Mouse (Mus musculus): ENCODE data around the gene Uggt2. TPM values are rescaled to one million over a fixed set of nuclear protein-coding genes. Genes with fewer than 3 reads are reported as not detected.
A peak's percentile ranks its signal among the peaks of the same experiment; 100 is the strongest.

Gene Uggt2
- 10 to 100 TPM; 10.6 to 12.3 TPM for total RNA-seq (2021)
- long read RNA-seq, experiment 1, full-length matches to known transcripts, result 2 of 4 reads
- long read RNA-seq, experiment 1, partial matches to known transcripts, result 0 of 4 reads
- long read RNA-seq, experiment 1, other reads (novel, unspliced or antisense), result 2 of 4 reads
- long read RNA-seq, experiment 2, full-length matches to known transcripts, result 4 of 7 reads
- long read RNA-seq, experiment 2, partial matches to known transcripts, result 1 of 7 reads
- long read RNA-seq, experiment 2, other reads (novel, unspliced or antisense), result 2 of 7 reads

GRCm38 (mm10) chr14:119098851-119099569, at the start of gene Uggt2:
Gene Uggt2 (minus strand): TSS chr14:119099430.
- peak; percentile 80 to 86 for DNase-seq (ENCODE audit: low spot score in 2 of 2)

GRCm38 (mm10) chr14:119139381-119139950, 40.2 kb upstream of the Uggt2 start:
- no peak for DNase-seq (ENCODE audit: low spot score in 2 of 2)

- DNase-seq (ENCODE audit: low spot score in 2 of 2), result no peak
Measured at GRCm38 (mm10) chr14:119138786-119139100, 39.5 kb upstream of the Uggt2 start.

DNA sequence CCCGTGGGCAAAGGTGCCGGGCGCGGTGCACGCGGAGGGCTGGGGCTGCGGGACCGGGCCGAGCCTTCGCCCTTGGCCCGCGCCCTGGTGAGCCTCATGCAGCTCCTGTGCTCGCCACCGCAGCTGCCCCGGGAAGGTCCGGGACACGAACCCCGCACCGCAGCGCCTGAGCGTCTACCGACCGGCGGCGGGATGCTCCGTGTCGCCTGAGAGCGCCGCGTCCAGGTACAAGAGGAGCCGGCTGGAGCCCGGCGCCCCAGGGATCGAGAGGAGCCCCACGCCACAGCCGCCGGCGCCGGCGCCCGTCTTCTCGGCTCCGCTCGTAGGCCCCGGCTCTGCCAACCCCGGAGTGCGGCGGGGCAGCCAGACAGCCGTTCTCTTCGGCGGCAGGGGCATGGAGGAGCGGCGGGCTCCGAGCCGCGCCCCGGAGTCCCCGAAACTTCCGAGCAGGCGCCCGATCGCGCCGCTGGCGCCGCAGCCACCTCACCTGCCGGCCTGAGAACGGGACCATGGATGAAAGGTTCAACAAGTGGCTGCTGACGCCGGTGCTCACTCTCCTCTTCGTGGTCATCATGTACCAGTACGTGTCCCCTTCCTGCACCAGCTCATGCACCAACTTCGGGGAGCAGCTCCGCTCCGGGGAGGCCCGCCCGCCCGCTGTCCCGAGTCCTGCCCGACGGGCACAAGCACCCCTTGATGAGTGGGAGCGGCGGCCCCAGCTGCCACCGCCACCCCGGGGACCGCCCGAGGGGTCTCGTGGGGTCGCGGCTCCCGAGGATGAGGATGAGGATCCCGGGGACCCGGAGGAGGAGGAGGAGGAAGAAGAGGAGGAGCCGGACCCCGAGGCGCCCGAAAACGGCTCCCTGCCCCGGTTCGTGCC, 38.9 kb upstream of the Uggt2 start, which contains the start of gene Hs6st3:
Hs6st3 (plus strand) TSS at position 436 of the 880 bp plus-strand sequence.
- no peak for DNase-seq (ENCODE audit: low spot score in 2 of 2)

GRCm38 (mm10) chr14:119137512-119137905, 38.3 kb upstream of the Uggt2 start:
- peak; percentile 37 to 67 for DNase-seq (ENCODE audit: low spot score in 2 of 2)

GRCm38 (mm10) chr14:119127330-119127729, 28.1 kb upstream of the Uggt2 start:
- no peak for DNase-seq (ENCODE audit: low spot score in 2 of 2)

DNA sequence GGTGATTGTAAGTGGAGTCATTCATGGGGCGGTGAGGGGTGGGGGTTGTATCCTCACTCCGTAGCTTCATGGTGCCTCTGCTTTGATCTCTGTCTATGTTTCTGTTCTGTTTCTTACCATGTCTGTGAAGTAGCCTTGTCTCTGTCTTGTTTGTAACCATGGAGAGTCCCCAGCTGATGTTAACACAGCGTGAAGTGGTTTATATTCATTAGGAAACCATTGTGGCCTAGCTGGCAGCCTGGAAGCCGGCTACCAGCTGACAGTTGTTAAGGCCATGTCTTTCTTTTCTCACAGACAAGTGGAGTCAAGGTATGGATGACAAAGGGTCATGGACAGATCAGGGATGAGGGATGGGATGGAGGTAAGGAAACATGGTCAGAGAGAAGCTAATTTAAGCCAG, 26.6 kb upstream of the Uggt2 start:
- no peak for DNase-seq (ENCODE audit: low spot score in 2 of 2)

DNA sequence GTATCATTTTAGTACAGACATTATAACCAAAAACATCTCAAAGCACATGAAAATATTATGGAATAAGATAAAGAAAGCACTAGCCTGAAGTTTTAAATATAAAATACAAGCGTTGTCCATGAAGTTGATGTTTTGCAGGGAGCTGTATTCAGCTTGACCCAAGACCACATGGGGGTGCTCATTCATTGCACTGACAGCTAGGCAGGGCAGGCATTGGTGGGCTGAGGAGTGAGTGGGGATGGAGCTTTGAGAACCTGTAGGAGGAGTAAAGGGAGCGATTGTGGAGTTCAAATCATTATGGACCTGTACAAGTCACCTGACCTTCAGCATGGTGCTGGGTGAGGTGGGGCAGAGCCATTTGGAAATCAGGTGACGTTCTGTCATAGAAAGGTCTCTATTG, 24.8 kb upstream of the Uggt2 start:
- no peak for DNase-seq (ENCODE audit: low spot score in 2 of 2)

DNA sequence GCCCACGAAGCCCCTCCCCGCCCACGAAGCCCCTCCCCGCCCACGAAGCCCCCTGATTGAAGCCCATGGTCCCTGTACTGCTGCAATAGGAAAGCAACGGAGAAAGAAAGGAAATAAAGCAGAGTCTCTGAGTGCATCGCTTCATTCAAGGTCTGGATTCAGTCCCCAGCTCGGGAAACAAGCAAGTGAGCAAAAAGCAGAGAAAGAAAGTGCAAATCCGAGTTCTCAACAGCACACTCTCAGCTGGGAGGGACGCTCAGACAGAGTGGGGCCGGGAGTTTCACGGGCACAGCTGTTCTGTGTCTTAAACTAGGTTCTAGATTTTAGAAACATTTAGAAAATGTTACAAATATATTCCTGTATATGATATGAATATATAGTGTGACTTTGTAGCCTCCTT, 24.4 kb upstream of the Uggt2 start:
- DNase-seq (ENCODE audit: low spot score in 2 of 2), result no peak

- DNase-seq (ENCODE audit: low spot score in 2 of 2), result no peak
Measured at GRCm38 (mm10) chr14:119112558-119112957, 13.3 kb upstream of the Uggt2 start.

DNA sequence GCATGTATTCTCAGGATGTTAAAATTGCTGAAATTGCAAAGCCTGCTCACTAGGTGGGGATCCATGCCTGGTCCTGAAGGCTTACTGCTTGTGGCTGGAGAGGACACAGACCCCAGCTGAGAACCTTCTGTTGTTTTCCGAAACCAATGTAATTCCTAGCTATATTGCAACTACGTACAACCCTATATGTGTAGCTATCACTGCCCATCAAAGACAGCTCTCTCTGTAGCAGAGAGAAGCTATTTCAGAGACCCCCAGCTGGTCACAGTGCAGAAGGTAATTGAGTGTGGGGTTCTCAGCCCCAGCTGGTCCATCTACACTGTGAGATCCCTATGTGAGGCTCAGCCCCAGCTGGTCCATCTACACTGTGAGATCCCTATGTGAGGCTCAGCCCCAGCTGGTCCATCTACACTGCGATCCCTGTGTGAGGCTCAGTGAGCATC, 10.6 kb upstream of the Uggt2 start:
- no peak for DNase-seq (ENCODE audit: low spot score in 2 of 2)

DNA sequence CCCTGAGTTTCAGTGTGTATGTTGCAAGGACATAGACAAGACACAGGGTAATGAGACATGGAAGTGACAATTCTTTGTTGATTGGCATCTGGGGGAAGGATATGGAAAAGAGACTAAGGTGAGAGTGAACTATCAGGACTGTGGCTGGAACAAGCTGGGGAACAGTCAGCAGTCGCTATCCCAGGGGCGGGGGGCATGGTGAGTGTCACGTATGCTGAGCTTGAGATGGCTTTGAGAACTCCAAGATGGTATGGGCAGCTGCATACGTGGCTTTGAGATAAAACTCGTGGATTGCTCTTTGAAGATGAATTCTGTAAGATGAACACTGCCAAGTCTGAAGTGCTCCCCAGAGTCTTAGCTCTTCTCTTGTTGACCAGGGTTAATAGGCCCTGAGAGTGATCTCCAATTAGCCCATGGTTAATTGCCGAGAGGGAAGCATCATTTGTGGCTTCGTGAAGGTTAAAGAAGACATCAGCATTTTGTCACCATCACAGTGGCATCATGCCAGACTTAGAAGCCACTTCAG, 9.6 kb upstream of the Uggt2 start:
- DNase-seq (ENCODE audit: low spot score in 2 of 2), result no peak

DNA sequence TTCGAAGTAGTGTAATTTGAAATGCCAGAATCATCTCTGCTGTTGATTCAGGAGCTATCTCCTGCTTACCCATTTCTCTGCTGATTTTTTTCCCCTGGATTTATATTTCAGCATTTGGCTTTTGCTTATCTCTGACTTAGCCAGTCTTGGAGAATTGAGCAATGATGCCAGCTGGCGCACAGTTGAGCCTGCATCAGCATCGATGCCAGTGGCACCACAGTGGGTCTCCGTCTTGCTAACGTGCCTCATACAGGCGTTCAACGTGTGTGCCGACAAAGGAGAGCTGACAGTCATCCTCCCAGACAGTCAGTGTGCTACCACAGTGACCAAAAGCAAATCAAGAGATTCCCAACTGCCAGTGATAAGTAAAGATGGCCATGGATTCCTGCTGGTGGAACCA, 8.4 kb upstream of the Uggt2 start:
- no peak for DNase-seq (ENCODE audit: low spot score in 2 of 2)

- DNase-seq (ENCODE audit: low spot score in 2 of 2), result no peak
Measured at GRCm38 (mm10) chr14:119099570-119099891, 301 bp upstream of the Uggt2 start.

DNA sequence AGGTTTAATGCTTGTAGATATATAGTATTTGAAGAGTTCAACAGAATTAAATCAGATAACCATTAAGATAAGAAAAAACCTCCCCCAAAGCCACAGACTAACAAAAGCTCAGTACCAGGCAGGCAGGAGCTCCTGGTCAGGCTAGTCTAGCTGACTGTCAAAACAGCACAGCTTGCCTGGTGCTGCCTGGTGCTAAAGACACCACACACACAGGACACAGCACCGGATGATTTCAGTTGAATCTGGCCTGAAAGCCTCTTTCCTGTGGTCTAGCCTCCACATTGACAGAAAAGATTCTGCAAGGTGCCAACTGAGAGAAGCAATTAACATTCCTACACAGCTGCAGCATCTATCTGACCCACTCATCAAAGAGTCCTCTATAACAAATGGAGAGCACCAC, 37.4 kb downstream of the Uggt2 start:
- no peak for DNase-seq (ENCODE audit: low spot score in 2 of 2)

- DNase-seq (ENCODE audit: low spot score in 2 of 2), result no peak
Measured at GRCm38 (mm10) chr14:119060682-119061081, 38.5 kb downstream of the Uggt2 start.

DNA sequence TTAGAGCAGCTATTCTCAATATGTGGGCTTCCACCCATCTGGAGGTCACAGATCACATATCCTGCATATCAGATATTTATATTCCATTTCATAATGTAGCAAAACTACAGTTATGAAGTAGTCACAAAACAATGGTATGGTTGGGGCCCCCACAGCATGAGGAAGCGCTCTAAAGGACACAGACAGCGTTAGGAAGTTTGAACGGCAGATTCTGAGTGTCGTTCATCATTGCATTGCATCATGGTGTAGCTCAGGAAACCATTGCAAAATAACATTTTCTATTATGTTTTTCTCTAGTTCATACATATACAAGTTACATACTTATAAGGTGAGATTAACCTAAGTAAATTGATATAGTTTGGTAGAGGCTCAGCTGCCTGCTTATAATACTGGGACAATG, 42.2 kb downstream of the Uggt2 start:
- DNase-seq (ENCODE audit: low spot score in 2 of 2), result no peak

- no peak for DNase-seq (ENCODE audit: low spot score in 2 of 2)
Measured at GRCm38 (mm10) chr14:119052969-119053368, 46.3 kb downstream of the Uggt2 start.

DNA sequence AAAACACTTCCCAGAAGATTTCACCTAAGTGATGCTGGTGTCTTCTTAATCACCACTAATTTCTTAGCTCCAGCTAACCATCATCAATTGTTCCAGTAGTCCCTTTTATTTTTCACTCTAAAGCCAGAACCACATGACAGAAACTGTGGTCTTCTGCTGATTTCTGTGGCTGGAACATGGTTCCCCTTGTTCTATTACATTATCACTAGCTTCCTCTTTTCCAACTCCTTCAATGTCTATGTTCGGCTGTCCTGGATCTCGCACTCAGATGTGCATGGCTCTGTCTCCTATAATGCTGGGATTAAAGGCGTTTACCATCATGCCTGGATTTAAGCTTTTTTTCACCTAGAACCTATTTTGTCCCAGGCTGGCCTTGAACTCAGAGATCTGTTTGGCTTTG, 46.9 kb downstream of the Uggt2 start:
- DNase-seq (ENCODE audit: low spot score in 2 of 2), result no peak

GRCm38 (mm10) chr14:119043765-119044164, 55.5 kb downstream of the Uggt2 start:
- no peak for DNase-seq (ENCODE audit: low spot score in 2 of 2)

GRCm38 (mm10) chr14:119040253-119040652, 59.0 kb downstream of the Uggt2 start:
- peak; percentile 30 to 39 for DNase-seq (ENCODE audit: low spot score in 2 of 2)
